ENCODE assay signal across 21 mouse cellular contexts in genomic region chr9:77459365-77459764, GRCm38 (mm10).
DNase-seq lines count a peak whose midpoint lies in the region; ATAC-seq lines count a peak whose summit lies in the region.
"Had no signal": no experiment of that assay in that cellular context is flagged by ENCODE, and none has a peak within 500 bp of the region (broad histone marks: within the 10 kb centered on the region; RNA-seq: fewer than 3 reads in every experiment).

No protein-coding gene starts in this region.

- no peaks in the 10 kb centered on the region for H3K9me3 ChIP-seq in kidney, embryonic 14.5 days (ENCODE audit: control insufficient read depth, low read length)
- no peaks in the 10 kb centered on the region for H3K9me3 ChIP-seq in kidney, embryonic 16.5 days (ENCODE audit: low read length)
- no peaks in the 10 kb centered on the region for H3K9me3 ChIP-seq in liver, embryonic 12.5 days (replicated peaks)
- no peaks in the 10 kb centered on the region for H3K9me3 ChIP-seq in liver, embryonic 11.5 days (ENCODE audit: control insufficient read depth, low read length)
- H3K9me3 ChIP-seq: embryonic facial prominence, embryonic 15.5 days; forebrain, embryonic 10.5 days; heart, embryonic 13.5 days had no signal

- H3K4me3 ChIP-seq in kidney, embryonic 14.5 days (ENCODE audit: low read length), result no peak overlapping the region
- no peak overlapping the region for H3K4me3 ChIP-seq in kidney, embryonic 16.5 days (ENCODE audit: low read length)
- no peak overlapping the region for H3K4me3 ChIP-seq in liver, embryonic 12.5 days
- no peak overlapping the region for H3K4me3 ChIP-seq in liver, embryonic 11.5 days (ENCODE audit: low read depth, low read length)
- H3K4me3 ChIP-seq: embryonic facial prominence, embryonic 15.5 days; erythroblast, embryonic 14.5 days; forebrain, embryonic 10.5 days; heart, embryonic 13.5 days had no signal

- H3K4me2 ChIP-seq in kidney, embryonic 14.5 days (replicated peaks; ENCODE audit: low read depth, low read length), result no peak overlapping the region
- no peak overlapping the region for H3K4me2 ChIP-seq in kidney, embryonic 16.5 days (replicated peaks; ENCODE audit: low read depth, low read length)
- no peak overlapping the region for H3K4me2 ChIP-seq in liver, embryonic 12.5 days
- H3K4me2 ChIP-seq in liver, embryonic 11.5 days, result no peak overlapping the region
- H3K4me2 ChIP-seq: embryonic facial prominence, embryonic 15.5 days; heart, embryonic 13.5 days had no signal

- H3K4me1 ChIP-seq in kidney, embryonic 14.5 days (ENCODE audit: control insufficient read depth, insufficient read depth, low read length), result peaks cover 22% of the 10 kb centered on the region; the same call in 1 of the 2 replicates
- peaks cover 49% of the 10 kb centered on the region for H3K4me1 ChIP-seq in kidney, embryonic 16.5 days (ENCODE audit: insufficient read depth, low read length)
- peaks cover 10% of the 10 kb centered on the region for H3K4me1 ChIP-seq in liver, embryonic 12.5 days
- peaks cover 6% of the 10 kb centered on the region for H3K4me1 ChIP-seq in liver, embryonic 11.5 days (replicated peaks; ENCODE audit: control insufficient read depth, insufficient read depth, low read length)

- ATAC-seq in kidney, embryonic 14.5 days (ENCODE audit: low FRiP score, low TSS enrichment), result no peak
- ATAC-seq in kidney, embryonic 16.5 days (ENCODE audit: low FRiP score, low TSS enrichment), result peak; percentile 63
- 0 out of 2 replicates have a peak, but pooled peaks have one; percentile 34 for ATAC-seq in liver, embryonic 12.5 days
- ATAC-seq in liver, embryonic 11.5 days (replicated peaks; ENCODE audit: low FRiP score), result no peak
- ATAC-seq: forebrain, embryonic 14.5 days had no signal

- H3K27ac ChIP-seq in kidney, embryonic 14.5 days (ENCODE audit: low read depth, low read length), result no peak overlapping the region
- no peak overlapping the region for H3K27ac ChIP-seq in kidney, embryonic 16.5 days (ENCODE audit: low read length)
- H3K27ac ChIP-seq in liver, embryonic 12.5 days, result no peak overlapping the region
- H3K27ac ChIP-seq in liver, embryonic 11.5 days (ENCODE audit: low read depth, low read length), result no peak overlapping the region
- H3K27ac ChIP-seq: embryonic facial prominence, embryonic 15.5 days; forebrain, embryonic 10.5 days; heart, embryonic 13.5 days had no signal

- DNase-seq in kidney, adult 11 months, result peak; percentile 35
- no peak for DNase-seq in kidney, postnatal 4 days
- DNase-seq in liver, embryonic 11.5 days (ENCODE audit: low spot score), result no peak
- peak; percentile 30 for DNase-seq in yolk sac, embryonic 10.5 days (ENCODE audit: low spot score)
- DNase-seq in frontal cortex, postnatal 14 days (ENCODE audit: low spot score in 2 of 2), result no peak
- DNase-seq: adrenal gland, postnatal 10 days; cerebellum, adult 11 months; cerebellum, adult 8-10 months; cerebellum, postnatal 14 days; embryo, embryonic 11 days; gastrocnemius, postnatal 36 days; heart, adult 11 months; heart, postnatal 36 days had no signal

- no peaks in the 10 kb centered on the region for H3K27me3 ChIP-seq in kidney, embryonic 14.5 days (ENCODE audit: control insufficient read depth, insufficient read depth, low read length)
- H3K27me3 ChIP-seq in kidney, embryonic 16.5 days (ENCODE audit: insufficient read depth, low read length), result no peaks in the 10 kb centered on the region
- no peaks in the 10 kb centered on the region for H3K27me3 ChIP-seq in liver, embryonic 12.5 days (replicated peaks)
- H3K27me3 ChIP-seq in liver, embryonic 11.5 days (replicated peaks; ENCODE audit: control insufficient read depth, insufficient read depth, low read length), result no peaks in the 10 kb centered on the region
- H3K27me3 ChIP-seq: embryonic facial prominence, embryonic 15.5 days; heart, embryonic 13.5 days had no signal

- H3K36me3 ChIP-seq in kidney, embryonic 14.5 days (ENCODE audit: control insufficient read depth, insufficient read depth, low read length), result no peaks in the 10 kb centered on the region
- no peaks in the 10 kb centered on the region for H3K36me3 ChIP-seq in kidney, embryonic 16.5 days (ENCODE audit: insufficient read depth, low read length)
- no peaks in the 10 kb centered on the region for H3K36me3 ChIP-seq in liver, embryonic 12.5 days
- H3K36me3 ChIP-seq in liver, embryonic 11.5 days (ENCODE audit: control insufficient read depth, insufficient read depth, low read length), result no peaks in the 10 kb centered on the region

- 90% methylated on average over 2 of the region's 2 CpGs for WGBS in kidney, embryonic 14.5 days
- WGBS in kidney, embryonic 16.5 days, result 79% methylated on average over 2 of the region's 2 CpGs
- WGBS in liver, embryonic 12.5 days (ENCODE audit: insufficient replicate concordance), result 70% methylated on average over 2 of the region's 2 CpGs
- WGBS in liver, embryonic 11.5 days, result 85% methylated on average over 2 of the region's 2 CpGs

- H3K9ac ChIP-seq in kidney, embryonic 14.5 days (ENCODE audit: low read depth, low read length), result no peak overlapping the region
- H3K9ac ChIP-seq in kidney, embryonic 16.5 days (replicated peaks; ENCODE audit: low read length), result no peak overlapping the region
- H3K9ac ChIP-seq in liver, embryonic 12.5 days, result no peak overlapping the region
- no peak overlapping the region for H3K9ac ChIP-seq in liver, embryonic 11.5 days (ENCODE audit: low read depth, low read length)
- H3K9ac ChIP-seq: embryonic facial prominence, embryonic 15.5 days; heart, embryonic 13.5 days had no signal

Comparison
In these comparisons a context has a peak if more than half of its experiments do, and no peak if none do; other contexts are left out.
1. DNase-seq: peak in kidney, adult 11 months (single experiment) and yolk sac, embryonic 10.5 days (single experiment); none in kidney, postnatal 4 days (0 of 2), liver, embryonic 11.5 days (single experiment) and frontal cortex, postnatal 14 days (0 of 2).
2. ATAC-seq: peak in kidney, embryonic 16.5 days (single experiment) and liver, embryonic 12.5 days (single experiment); none in kidney, embryonic 14.5 days (single experiment) and liver, embryonic 11.5 days (single experiment).